Mouse (Mus musculus) heart, postnatal 0 days (tissue): ENCODE results near the gene Tedc2. TPM values are rescaled to one million over a fixed set of nuclear protein-coding genes. Genes with fewer than 3 reads are reported as not detected.

Experiments
- ATAC-seq: fragments of 200-750 bp; cut with Nextera tagmentation; 2 replicates; pipeline ENCODE4 v1.8.0; 2017; ENCODE audit warnings: low read depth, moderate number of reproducible peaks, moderate library complexity; ENCODE audit not compliant: insufficient read depth
- DNase-seq: peaks from one replicate; pipeline ENCODE4 v3.0.0-alpha.2; 2016; ENCODE audit warnings: low spot score
- H3K27ac ChIP-seq: fragments of 300-500 bp; sonication (generic); 2 replicates; pipeline ENCODE4 v1.5.1; 2014; ENCODE audit warnings: low read depth, mild to moderate bottlenecking
- H3K27me3 ChIP-seq: fragments of 300-500 bp; sonication (generic); 2 replicates; pipeline ENCODE4 v1.6.1; 2014; ENCODE audit warnings: low read length, mixed read lengths; ENCODE audit not compliant: control insufficient read depth, insufficient read depth
- H3K36me3 ChIP-seq: fragments of 300-500 bp; sonication (generic); replicated peaks from 2 replicates; pipeline ENCODE4 v1.6.1; 2014; ENCODE audit warnings: low read length, mixed read lengths; ENCODE audit not compliant: control insufficient read depth, insufficient read depth
- H3K4me1 ChIP-seq: fragments of 300-500 bp; sonication (generic); 2 replicates; pipeline ENCODE4 v1.6.1; 2014; ENCODE audit warnings: antibody characterized with exemption; ENCODE audit not compliant: control insufficient read depth, insufficient read depth
- H3K4me2 ChIP-seq: fragments of 300-500 bp; sonication (generic); 2 replicates; pipeline ENCODE4 v1.6.1; 2014; ENCODE audit warnings: low read depth, mild to moderate bottlenecking, low read length, moderate library complexity
- H3K4me3 ChIP-seq: fragments of 300-500 bp; sonication (generic); 2 replicates; pipeline ENCODE4 v1.5.1; 2014; ENCODE audit warnings: low read depth, low read length
- H3K9ac ChIP-seq: fragments of 300-500 bp; sonication (generic); replicated peaks from 2 replicates; pipeline ENCODE4 v1.6.1; 2014; ENCODE audit warnings: low read depth, low read length, mixed read lengths
- H3K9me3 ChIP-seq: fragments of 300-500 bp; sonication (generic); replicated peaks from 2 replicates; pipeline ENCODE4 v1.6.1; 2016; ENCODE audit warnings: low read length; ENCODE audit not compliant: control insufficient read depth
- CTCF ChIP-seq: IDR thresholded peaks from 2 replicates; pipeline ENCODE4 v1.5.1; 2016; ENCODE audit warnings: antibody characterized with exemption, control low read depth, low read depth
- EP300 ChIP-seq: IDR thresholded peaks from 2 replicates; pipeline ENCODE4 v1.6.1; 2016; ENCODE audit warnings: antibody characterized with exemption, low read depth
- WGBS: fragments of 180-500 bp; shearing (Covaris S2); extraction: QIAGEN DNeasy Blood & Tissue Kit; methylation state at CpG from one replicate; pipeline ENCODE4 v1.1.7; 2014; 5-methylcytosine and 5-hydroxymethylcytosine counted together
- polyA plus RNA-seq: library from polyadenylated mRNA; unstranded; fragments of >200 nt; fragmentation: Nextera tagmentation; extraction: Ambion mirVana; gene quantifications from 2 replicates; pipeline ENCODE4 v1.2.1, GENCODE M21; 2015
- total RNA-seq: library from RNA; depleted of rRNA; stranded (reverse); fragments of >200 nt; gene quantifications from 2 replicates; pipeline ENCODE4 v1.2.3, GENCODE M21; 2014; ENCODE audit warnings: low replicate concordance

Tedc2 gene
- total and polyA plus RNA-seq, 2 experiments from 2014 or later = 3.1 to 12.7 TPM

DNA sequence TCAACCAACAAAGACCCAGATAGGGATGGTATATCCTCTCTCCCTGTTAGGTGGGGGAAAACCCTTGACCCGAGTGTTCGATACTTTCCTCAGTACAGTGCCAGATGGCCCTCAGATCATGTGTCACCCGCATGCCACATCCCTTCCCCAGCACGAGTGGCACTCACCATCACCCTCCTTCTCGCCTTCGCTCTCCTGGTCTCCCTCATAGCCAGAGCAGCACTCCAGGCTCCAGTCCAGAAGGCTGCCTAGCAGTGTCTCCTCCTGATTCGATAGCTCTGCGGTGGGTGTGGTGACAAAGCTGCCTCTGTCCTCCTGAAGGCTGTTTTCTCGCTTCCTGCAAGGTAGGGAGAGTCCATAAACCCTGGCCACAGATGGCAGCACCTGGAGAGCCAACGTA lies 4.1 kb upstream of the Tedc2 start:
- Histone ChIP-seq H3K4me3 (no peak overlapping the region), H3K4me1 (peaks cover 11% of the 10 kb centered on the region), H3K36me3 (peaks cover 66% of the 10 kb centered on the region), H3K27me3 (no peaks in the 10 kb centered on the region), H3K9ac (no peak overlapping the region), H3K9me3 (no peaks in the 10 kb centered on the region), H3K4me2 (no peak overlapping the region), H3K27ac (no peak overlapping the region)
- TF ChIP-seq CTCF = no peak
- TF ChIP-seq EP300 = no peak
- 87% methylated on average over 10 of the region's 10 CpGs for WGBS
- DNase-seq (no peak), ATAC-seq (no peak)

DNA sequence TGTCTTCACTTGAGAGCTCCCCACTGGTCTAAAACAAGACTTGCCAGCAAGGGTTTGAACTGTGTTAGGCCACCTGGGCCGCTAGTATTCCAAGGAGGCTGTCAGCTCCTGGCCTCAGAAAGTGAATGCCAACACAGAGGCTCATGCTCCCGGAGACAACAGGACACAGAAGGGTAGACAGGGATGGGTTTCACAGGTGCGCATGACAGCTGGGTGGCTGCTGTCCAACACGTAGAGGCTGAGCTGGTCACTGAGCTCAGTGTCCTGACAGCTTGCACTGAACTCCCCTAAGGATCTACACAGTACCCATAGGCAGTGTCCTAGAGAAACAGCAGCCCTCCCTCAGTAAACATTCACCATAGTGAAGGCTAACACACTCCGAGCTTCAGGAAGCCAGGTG lies 2.9 kb upstream of the Tedc2 start:
- H3K27me3 ChIP-seq = no peaks in the 10 kb centered on the region
- H3K4me3 ChIP-seq = no peak overlapping the region
- no peak overlapping the region for H3K9ac ChIP-seq
- no peak overlapping the region for H3K27ac ChIP-seq
- WGBS = 82% methylated on average over 5 of the region's 5 CpGs
- ATAC-seq (no peak), DNase-seq (no peak)
- no peak overlapping the region for H3K4me2 ChIP-seq
- H3K9me3 ChIP-seq = no peaks in the 10 kb centered on the region
- no peak for TF ChIP-seq EP300
- TF ChIP-seq CTCF = no peak
- H3K4me1 ChIP-seq = peaks cover 13% of the 10 kb centered on the region
- peaks cover 58% of the 10 kb centered on the region for H3K36me3 ChIP-seq

DNA sequence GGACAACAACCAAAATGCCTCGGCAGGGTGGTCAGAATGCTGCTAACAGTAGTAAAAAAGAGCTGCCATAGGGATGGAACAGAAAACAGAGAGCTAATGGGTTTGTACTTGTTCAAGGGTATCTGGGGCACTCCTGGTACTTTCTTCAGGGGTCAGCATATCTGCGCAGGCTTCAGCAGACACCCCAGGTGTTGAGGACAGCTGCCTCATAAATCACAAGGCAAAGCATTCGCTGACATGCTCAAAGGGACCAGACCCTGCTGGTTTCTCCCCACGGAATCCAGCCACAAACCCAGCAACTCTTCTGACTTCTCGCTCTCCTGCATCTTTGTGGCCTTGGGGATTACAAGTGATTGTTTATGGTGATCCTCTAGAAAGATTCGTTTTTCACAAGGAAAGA lies 2.0 kb upstream of the Tedc2 start:
- WGBS = 79% methylated on average over 6 of the region's 6 CpGs
- H3K36me3 ChIP-seq = peaks cover 52% of the 10 kb centered on the region

DNA sequence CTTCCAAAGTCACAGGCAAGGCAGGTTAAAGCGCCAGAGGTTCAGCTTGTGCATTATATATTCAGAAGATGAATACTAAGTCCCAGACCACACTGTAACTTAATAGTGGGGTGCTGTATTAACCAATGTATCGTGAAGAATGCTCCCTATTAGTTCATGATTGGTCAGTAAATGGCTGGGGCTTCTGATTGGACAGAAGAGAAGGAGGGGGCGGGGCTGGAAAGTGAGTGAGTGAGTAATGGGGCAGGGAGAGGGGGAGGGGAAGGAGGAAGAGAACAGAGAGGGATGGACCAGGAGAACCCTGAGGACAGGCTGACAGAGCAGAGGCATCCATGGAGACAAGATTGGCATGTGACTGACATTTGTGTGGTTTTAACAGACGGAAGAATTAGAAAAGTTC lies 3.8 kb downstream of the Tedc2 start:
- no peak for ATAC-seq
- 68% methylated on average over 4 of the region's 4 CpGs for WGBS
- no peak overlapping the region for H3K27ac ChIP-seq

More for the DNA sequence above, 2.0 kb upstream of the Tedc2 start:
- H3K27ac ChIP-seq = no peak overlapping the region
- H3K27me3 ChIP-seq = no peaks in the 10 kb centered on the region
- no peak for TF ChIP-seq EP300
- TF ChIP-seq CTCF = no peak
- DNase-seq = no peak
- no peak overlapping the region for H3K4me2 ChIP-seq
- no peak overlapping the region for H3K4me3 ChIP-seq
- H3K4me1 ChIP-seq = peaks cover 13% of the 10 kb centered on the region
- no peak for ATAC-seq
- no peaks in the 10 kb centered on the region for H3K9me3 ChIP-seq
- H3K9ac ChIP-seq = no peak overlapping the region

DNA sequence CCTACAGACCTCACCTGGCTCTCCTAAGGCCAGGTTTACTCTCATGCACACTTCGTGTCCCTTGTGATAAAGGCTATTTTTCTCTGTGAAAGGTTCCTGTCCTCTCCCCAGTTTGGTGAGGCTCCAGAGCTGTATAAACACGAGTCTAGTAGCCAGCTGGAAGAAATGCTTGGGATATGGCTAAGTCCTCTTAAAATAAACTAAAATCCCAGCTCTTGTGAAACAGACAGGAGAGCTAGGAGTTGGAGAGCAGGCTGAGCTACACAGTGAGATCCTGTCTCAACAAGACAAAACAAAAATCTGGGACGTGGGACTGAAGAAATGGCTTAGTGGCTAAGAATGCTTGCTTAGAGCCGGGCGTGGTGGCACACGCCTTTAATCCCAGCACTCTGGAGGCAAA lies 7.5 kb downstream of the Tedc2 start:
- Histone ChIP-seq H3K4me3 (no peak overlapping the region), H3K36me3 (peaks cover 10% of the 10 kb centered on the region; the same call in 1 of the 2 replicates), H3K9ac (no peak overlapping the region), H3K27ac (no peak overlapping the region), H3K27me3 (peaks cover 24% of the 10 kb centered on the region), H3K4me1 (peaks cover 13% of the 10 kb centered on the region), H3K9me3 (no peaks in the 10 kb centered on the region), H3K4me2 (no peak overlapping the region)
- ATAC-seq (no peak), DNase-seq (no peak)
- 73% methylated on average over 6 of the region's 6 CpGs for WGBS
- TF ChIP-seq EP300 = no peak
- no peak for TF ChIP-seq CTCF

More for the DNA sequence above, 3.8 kb downstream of the Tedc2 start:
- H3K4me3 ChIP-seq = no peak overlapping the region
- TF ChIP-seq CTCF = no peak
- no peak for TF ChIP-seq EP300
- H3K9me3 ChIP-seq = no peaks in the 10 kb centered on the region
- peaks cover 10% of the 10 kb centered on the region; the same call in 1 of the 2 replicates for H3K36me3 ChIP-seq
- no peaks in the 10 kb centered on the region for H3K27me3 ChIP-seq
- no peak overlapping the region for H3K4me2 ChIP-seq
- no peak for DNase-seq
- H3K9ac ChIP-seq = no peak overlapping the region
- H3K4me1 ChIP-seq = peaks cover 13% of the 10 kb centered on the region

DNA sequence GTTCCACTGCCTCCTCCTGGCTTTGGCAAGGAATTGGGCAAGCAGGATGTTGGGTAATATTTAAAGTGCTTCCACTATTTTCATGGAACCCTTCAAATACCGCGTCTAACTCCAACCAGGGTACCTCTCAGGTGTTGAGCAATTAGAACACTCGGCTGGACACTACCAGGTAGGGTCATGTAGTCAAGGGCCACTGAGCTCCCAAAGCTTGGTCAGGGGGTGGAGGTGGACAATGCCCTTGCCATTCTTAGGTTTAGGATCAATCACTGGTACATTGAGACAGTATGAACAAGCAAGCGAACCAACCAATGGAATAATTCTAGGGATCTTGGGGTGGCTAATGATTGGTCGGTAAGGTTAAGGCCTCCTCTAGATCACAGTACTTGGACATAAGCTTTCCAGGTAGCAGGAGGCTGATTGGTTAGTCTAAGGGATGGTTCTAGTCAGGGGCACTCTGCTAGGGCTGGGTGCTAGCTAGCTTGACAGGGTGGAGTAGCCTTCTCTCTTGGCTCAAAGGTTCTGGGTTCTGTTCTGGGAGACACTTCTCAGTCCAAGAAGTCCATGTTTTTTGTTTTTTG lies 8.1 kb downstream of the Tedc2 start:
- ATAC-seq (no peak), DNase-seq (no peak)
- Histone ChIP-seq H3K9me3 (no peaks in the 10 kb centered on the region), H3K9ac (no peak overlapping the region), H3K4me2 (peak overlapping the region; percentile 65; the same call in 1 of the 2 replicates), H3K36me3 (peaks cover 6% of the 10 kb centered on the region; the same call in 1 of the 2 replicates), H3K27ac (no peak overlapping the region), H3K4me3 (no peak overlapping the region), H3K27me3 (peaks cover 31% of the 10 kb centered on the region), H3K4me1 (peaks cover 13% of the 10 kb centered on the region)
- no peak for TF ChIP-seq CTCF
- TF ChIP-seq EP300 = no peak
- 29% methylated on average over 5 of the region's 5 CpGs for WGBS
